Mouse (Mus musculus): ENCODE measurements around the gene Rcor3.

Rcor3 gene

GRCm38 (mm10) chr1:192137926-192138910, at the start of gene Rcor3:
TSS of gene Rcor3 (minus strand) at chr1:192138062.
- peak; percentile 89 for DNase-seq (ENCODE audit: low spot score)

- no peak for DNase-seq (ENCODE audit: low spot score)
Measured at GRCm38 (mm10) chr1:192181696-192182257, 43.9 kb upstream of the Rcor3 start.

- no peak for DNase-seq (ENCODE audit: low spot score)
Measured at GRCm38 (mm10) chr1:192179877-192180276, 42.0 kb upstream of the Rcor3 start.

- DNase-seq (ENCODE audit: low spot score): no peak
Measured at GRCm38 (mm10) chr1:192171477-192171876, 33.6 kb upstream of the Rcor3 start.

- no peak for DNase-seq (ENCODE audit: low spot score)
Measured at GRCm38 (mm10) chr1:192151179-192151578, 13.3 kb upstream of the Rcor3 start.

GRCm38 (mm10) chr1:192140313-192140712, 2.5 kb upstream of the Rcor3 start:
- no peak for DNase-seq (ENCODE audit: low spot score)

- DNase-seq (ENCODE audit: low spot score): peak; percentile 64
Measured at GRCm38 (mm10) chr1:192137291-192137925, 454 bp downstream of the Rcor3 start.

GRCm38 (mm10) chr1:192136561-192137290, 1.1 kb downstream of the Rcor3 start:
- DNase-seq (ENCODE audit: low spot score): peak; percentile 92

- no peak for DNase-seq (ENCODE audit: low spot score)
Measured at GRCm38 (mm10) chr1:192130202-192130601, 7.7 kb downstream of the Rcor3 start.

GRCm38 (mm10) chr1:192128343-192128742, 9.5 kb downstream of the Rcor3 start:
- DNase-seq (ENCODE audit: low spot score): no peak

- no peak for DNase-seq (ENCODE audit: low spot score)
Measured at GRCm38 (mm10) chr1:192125761-192126160, 12.1 kb downstream of the Rcor3 start.

- DNase-seq (ENCODE audit: low spot score): no peak
Measured at GRCm38 (mm10) chr1:192116262-192116661, 21.6 kb downstream of the Rcor3 start.

- no peak for DNase-seq (ENCODE audit: low spot score)
Measured at GRCm38 (mm10) chr1:192115378-192115777, 22.5 kb downstream of the Rcor3 start.

- peak; percentile 46 for DNase-seq (ENCODE audit: low spot score)
Measured at GRCm38 (mm10) chr1:192109169-192109568, 28.7 kb downstream of the Rcor3 start.

GRCm38 (mm10) chr1:192107352-192107751, 30.5 kb downstream of the Rcor3 start:
- peak; percentile 44 for DNase-seq (ENCODE audit: low spot score)

- no peak for DNase-seq (ENCODE audit: low spot score)
Measured at GRCm38 (mm10) chr1:192105902-192106389, 31.9 kb downstream of the Rcor3 start.

- DNase-seq (ENCODE audit: low spot score): no peak
Measured at GRCm38 (mm10) chr1:192104021-192104420, 33.8 kb downstream of the Rcor3 start.

GRCm38 (mm10) chr1:192103176-192103575, 34.7 kb downstream of the Rcor3 start:
- no peak for DNase-seq (ENCODE audit: low spot score)

- peak; percentile 25 for DNase-seq (ENCODE audit: low spot score)
Measured at GRCm38 (mm10) chr1:192101359-192101758, 36.5 kb downstream of the Rcor3 start.

GRCm38 (mm10) chr1:192100742-192101141, 37.1 kb downstream of the Rcor3 start:
- no peak for DNase-seq (ENCODE audit: low spot score)

- no peak for DNase-seq (ENCODE audit: low spot score)
Measured at GRCm38 (mm10) chr1:192095626-192096025, 42.2 kb downstream of the Rcor3 start.

All from MN1 (cell line).